Mouse (Mus musculus) adrenal gland, postnatal 4 days (tissue): Measurements from ENCODE around the gene Gm37240. TPM values are rescaled to one million over a fixed set of nuclear protein-coding genes. Genes with fewer than 3 reads are reported as not detected.
"Not testable (repeated sequence)": the region's sequence is repeated elsewhere in the genome, so short reads cannot be mapped to it uniquely, and the experiment has no call there.

Source experiments
- DNase-seq, 2 experiments: peaks; one replicate each; pipeline ENCODE4 v3.0.0; 2021 to 2022; ENCODE audit warnings: low spot score in 2 of 2, mixed read lengths in 2 of 2
- long read RNA-seq, 2 experiments: library from polyadenylated mRNA; stranded (forward); transcript quantifications; one replicate each; pipeline ENCODE4 v2.0.0; 2021
- total RNA-seq, 2 experiments: library from RNA; stranded (reverse); gene quantifications; 2 replicates each; pipeline ENCODE4 v1.2.3; 2021

Gene Gm37240
- total RNA-seq = 1 to 10 TPM; 8.0 to 8.3 TPM
- long read RNA-seq, experiment 1, partial matches to known transcripts = 0 of 14 reads
- long read RNA-seq, experiment 1, other reads (novel, unspliced or antisense) = 14 of 14 reads
- long read RNA-seq, experiment 2, partial matches to known transcripts = 0 of 16 reads
- long read RNA-seq, experiment 2, other reads (novel, unspliced or antisense) = 16 of 16 reads

GRCm38 (mm10) chr3:85887239-85887827 lies at the start of gene Gm37240, which contains the start of gene Glt28d2:
TSS of gene Gm37240 (minus strand) at chr3:85887518.
TSS of gene Glt28d2 (minus strand) at chr3:85887516.
- DNase-seq = peak; percentile 54

GRCm38 (mm10) chr3:85933586-85933985 lies 46.3 kb upstream of the Gm37240 start:
- DNase-seq = no peak

DNA sequence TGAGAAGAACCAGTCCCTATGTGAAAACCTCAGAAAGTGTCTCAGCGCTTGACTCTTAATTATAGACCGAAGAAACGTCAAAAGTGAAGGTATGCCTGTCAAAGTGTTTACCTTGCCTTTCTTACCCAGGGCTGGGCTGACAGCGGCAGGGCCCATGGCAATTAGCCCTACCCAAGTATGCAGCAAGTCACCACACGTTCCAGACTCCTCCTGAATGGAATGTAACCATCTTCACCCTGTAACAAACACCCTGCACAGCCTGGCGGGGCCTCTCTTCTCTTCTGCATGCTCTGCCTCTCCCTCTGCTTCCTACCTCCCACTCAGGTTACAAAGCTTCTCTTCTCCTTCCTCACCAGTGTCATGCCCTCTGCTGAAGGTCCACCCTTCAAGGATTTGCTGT lies 44.5 kb upstream of the Gm37240 start:
- no peak for DNase-seq

DNA sequence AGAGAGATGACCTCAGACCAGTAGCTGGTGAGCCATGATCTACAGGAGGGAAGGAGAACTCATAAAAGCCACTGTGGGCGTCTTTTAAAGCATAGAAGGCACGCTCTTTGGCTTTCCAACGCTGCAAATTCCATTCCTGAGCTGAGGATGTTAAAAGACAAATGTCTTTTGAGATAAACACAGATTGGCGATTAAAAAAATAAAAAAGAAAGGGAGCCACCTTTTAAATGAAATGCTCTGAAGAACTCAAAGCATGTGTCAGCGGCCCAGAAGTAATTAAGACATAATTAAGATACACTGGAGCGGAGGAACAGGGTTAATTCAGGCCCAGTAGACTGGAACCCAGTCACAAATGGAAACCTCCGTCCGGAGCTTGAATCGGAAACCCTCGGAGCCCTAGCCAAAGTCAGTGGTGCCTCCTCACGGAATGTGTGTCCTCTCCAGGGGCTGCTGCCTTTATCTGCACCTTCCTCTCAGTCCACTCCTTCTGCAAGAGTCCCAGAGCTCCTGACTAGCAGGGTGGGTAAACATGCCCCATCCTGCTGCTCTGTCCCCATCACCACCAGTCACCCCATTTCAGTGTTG lies 43.4 kb upstream of the Gm37240 start:
- no peak for DNase-seq

DNA sequence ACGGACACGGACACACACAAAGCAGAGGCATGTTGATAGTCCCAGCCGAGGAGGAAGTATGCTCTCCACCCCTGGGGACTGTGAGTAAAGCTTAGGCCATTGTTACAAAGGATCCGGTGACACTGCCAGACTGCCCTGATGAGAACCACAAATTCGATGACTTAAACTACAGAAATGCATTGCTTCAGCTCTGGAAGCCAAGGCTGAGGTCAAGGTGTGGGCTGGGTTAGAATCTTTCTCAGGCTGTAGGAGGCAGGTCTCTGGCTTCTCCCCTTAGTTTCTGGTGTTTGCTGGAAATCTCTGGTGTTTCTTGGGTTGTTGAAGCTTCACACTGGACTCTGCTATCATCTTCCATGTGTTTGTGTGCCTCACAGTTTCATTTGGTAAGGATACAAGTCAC lies 42.4 kb upstream of the Gm37240 start:
- no peak for DNase-seq

- no peak for DNase-seq
Observed at GRCm38 (mm10) chr3:85928140-85928611, 40.9 kb upstream of the Gm37240 start.

DNA sequence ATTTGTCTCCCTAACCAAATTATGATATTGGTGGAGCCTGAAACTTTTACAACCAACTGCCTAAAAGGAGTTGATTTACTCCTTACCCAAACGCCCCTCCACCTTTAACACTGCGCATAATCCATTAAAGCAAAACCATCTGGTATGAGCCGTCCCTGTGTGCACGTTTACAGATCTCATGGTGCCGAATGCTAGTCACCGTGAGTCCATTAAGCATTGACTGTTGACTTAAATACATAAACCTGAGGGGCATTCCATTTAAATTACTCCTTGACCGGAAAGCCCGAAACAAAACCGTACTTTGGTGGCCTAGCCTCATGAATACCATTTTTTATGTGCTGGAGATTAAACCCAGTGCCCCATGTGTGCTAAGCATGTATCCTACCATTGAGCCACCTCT lies 40.0 kb upstream of the Gm37240 start:
- no peak for DNase-seq

DNA sequence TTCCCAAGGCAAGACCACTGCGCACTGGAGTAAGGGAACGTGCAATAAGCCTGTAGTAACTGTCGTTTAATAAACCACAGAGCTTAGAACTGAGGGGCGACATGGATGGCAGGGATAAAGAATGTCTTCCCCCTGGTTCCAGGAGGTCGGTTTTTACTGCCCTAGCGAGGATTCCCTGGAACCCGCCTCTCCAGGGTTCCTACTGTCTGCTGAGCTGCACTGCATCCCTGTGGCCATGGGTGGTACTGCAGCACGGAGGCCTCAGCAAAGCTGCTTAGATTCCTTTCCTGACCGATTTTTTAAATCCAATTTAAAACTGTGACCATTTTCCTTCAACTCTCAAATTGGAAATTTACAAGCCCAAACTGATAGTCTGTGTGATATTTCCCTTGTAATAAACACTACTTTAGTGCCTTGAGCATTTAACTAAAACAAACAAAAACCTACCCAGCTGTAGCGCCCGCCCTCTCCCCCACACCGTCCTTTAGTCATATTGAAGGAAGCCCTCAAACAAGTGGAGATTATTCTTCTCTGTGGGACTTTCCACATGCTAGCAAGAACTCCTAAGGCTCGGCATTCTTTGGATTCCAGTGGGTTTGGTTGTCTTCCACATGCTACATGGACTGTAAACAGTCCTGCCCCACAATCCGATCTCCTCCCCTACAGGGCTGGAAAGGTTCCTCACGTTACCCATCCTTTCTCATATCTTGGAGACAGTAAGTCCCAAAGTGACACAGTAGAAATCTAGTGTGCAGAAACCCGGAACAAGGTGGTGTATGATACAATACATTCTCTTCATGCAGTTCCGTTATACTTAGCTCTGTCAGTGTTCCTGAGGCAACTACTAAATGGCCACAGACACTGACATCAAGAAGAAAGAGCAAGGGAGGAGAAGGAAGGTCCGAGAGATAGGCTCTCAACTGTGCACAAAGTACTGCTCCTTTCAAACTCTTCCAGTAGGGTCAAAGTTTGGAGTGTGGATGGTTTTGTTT lies 36.9 kb upstream of the Gm37240 start:
- DNase-seq = peak; percentile 51 to 61

DNA sequence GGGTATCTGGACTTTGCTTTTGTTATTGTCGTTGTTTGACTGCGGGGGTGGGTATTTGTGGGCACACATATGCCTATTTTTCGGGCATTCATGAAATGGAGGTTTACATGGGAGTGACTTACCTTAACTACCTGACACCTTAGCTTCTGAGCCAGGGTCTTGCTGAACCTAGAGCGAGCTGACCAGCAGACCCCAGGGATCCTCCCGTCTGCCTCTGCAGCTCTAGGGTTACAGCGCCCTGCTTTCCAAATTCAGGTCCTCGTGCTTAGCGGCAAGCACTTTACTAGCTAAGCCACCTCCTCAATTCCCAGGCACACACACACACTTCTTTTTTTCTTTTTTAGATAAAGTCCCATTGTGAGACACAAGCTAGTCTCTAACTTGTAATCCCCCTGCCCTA lies 36.0 kb upstream of the Gm37240 start:
- no peak for DNase-seq

GRCm38 (mm10) chr3:85922331-85922730 lies 35.0 kb upstream of the Gm37240 start:
- peak; percentile 8 to 45 for DNase-seq

DNA sequence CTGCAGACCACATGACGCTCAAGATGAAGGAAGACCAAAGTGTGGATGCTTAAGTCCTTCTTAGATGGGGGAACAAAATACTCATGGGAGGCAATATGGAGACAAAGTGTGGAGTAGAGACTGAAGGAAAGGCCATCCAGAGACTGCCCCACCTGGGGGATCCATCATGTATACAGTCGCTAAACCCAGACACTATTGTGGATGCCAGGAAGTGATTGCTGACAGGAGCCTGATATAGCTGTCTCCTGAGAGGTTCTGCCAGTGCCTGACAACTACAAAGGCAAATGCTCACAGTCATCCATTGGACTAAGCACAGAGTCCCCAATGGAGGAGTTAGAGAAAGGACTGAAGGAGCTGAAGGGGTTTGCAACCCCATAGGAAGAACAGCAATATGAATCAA lies 33.4 kb upstream of the Gm37240 start:
- DNase-seq = not testable (repeated sequence)

GRCm38 (mm10) chr3:85917600-85917999 lies 30.3 kb upstream of the Gm37240 start:
- no peak for DNase-seq

GRCm38 (mm10) chr3:85914806-85915205 lies 27.5 kb upstream of the Gm37240 start:
- DNase-seq = no peak

DNA sequence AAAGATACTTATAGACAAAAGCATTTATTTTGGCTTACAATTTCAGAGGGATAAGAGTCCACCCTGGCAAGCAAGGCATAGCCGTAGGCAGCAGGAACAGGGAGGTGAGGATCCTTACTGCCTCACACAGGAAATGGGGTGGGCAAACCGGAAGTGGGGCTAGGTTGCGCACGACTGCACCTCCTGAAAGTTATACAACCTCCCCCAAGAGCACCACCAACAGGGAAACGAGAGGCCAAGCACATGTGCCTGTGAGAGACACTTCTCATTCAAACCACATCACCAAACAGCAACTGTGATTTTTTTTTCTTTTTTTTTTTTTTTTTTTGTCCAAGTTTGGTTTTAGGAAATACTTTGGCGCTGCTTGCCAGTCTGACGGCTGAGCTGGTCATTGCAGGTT lies 19.8 kb upstream of the Gm37240 start:
- DNase-seq = no peak

- DNase-seq = no peak
Observed at GRCm38 (mm10) chr3:85904371-85904770, 17.1 kb upstream of the Gm37240 start.

- DNase-seq = no peak
Observed at GRCm38 (mm10) chr3:85895020-85895419, 7.7 kb upstream of the Gm37240 start.

DNA sequence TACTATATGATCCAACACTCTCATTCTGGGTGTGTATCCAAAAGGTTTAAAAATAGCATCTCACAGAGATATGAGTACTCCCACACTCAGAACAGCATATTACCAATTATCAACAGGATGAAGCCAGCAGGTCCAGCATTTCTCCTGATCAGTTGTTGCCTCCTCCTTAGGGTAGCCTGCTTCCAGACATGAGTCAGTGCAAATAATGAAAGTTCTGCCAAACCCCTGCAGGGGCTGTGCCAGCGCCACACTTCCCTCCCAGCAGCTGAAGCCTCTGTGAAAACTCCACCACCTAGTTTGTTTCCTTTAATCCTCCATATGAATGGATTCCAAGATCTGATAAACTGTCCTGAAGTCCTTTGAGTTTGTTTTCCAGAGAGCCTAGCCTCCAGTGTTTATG lies 4.3 kb upstream of the Gm37240 start:
- DNase-seq = no peak

- no peak for DNase-seq
Observed at GRCm38 (mm10) chr3:85888221-85888671, 928 bp upstream of the Gm37240 start.

- no peak for DNase-seq
Observed at GRCm38 (mm10) chr3:85886636-85887238, 581 bp downstream of the Gm37240 start.

- no peak for DNase-seq
Observed at GRCm38 (mm10) chr3:85885906-85886305, 1.4 kb downstream of the Gm37240 start.

DNA sequence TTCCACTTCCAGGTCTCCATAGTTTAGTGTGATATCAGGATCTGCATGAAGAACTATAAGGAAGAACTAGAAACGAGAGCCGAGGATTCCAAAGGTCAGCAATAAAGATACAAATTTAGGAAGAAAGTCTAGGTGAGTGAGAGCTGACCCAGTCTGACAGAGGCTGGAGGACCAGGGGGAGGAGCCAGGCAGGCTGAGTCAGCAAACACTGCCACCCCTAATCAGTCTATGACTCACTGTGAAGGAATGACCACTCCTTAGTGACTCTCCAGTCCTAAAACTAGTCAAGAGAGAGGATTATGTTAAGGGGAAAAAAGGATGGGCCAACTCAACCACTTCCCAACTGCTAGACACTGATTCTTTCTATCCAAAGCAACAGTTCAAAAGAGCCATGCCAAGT lies 6.6 kb downstream of the Gm37240 start:
- no peak for DNase-seq
